ENCODE assay signal across 13 mouse cellular contexts in the genomic region with DNA sequence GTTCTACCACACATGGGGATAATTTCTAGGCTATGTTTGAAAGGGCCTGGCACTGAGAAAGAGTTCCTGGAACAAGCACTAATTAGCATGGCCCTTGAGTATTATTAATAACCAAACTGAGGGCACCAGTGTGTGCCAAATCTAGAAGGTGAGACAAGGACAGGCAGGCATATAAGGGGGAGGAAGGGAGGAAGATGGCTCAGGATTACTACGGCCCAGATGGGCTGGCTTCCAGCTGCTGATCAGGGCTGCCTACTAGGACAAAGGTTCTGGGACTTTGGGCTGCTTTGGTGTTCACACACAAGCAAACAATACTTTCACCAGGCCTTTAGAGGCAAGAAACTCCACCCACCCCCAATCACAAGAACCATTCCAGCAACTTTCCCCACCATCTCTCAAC. TPM values are rescaled to one million over a fixed set of nuclear protein-coding genes. Genes with fewer than 3 reads are reported as not detected.
DNase-seq lines count a peak whose midpoint lies in the region; ATAC-seq and TF ChIP-seq lines count a peak whose summit lies in the region.
"Had no signal": no experiment of that assay in that cellular context is flagged by ENCODE, and none has a peak within 500 bp of the region (broad histone marks: within the 10 kb centered on the region; RNA-seq: fewer than 3 reads in every experiment).

No protein-coding gene starts in this region.

- no peak for TF ChIP-seq CTCF in heart, adult 2 months (IDR thresholded peaks at IDR 0.05)
- TF ChIP-seq CTCF in liver, postnatal 0 days (IDR thresholded peaks at IDR 0.05; ENCODE audit: low read depth), result no peak

- H3K9ac ChIP-seq in heart, adult 2 months (ENCODE audit: low read depth, low read length), result no peak overlapping the region
- no peak overlapping the region for H3K9ac ChIP-seq in liver, postnatal 0 days (replicated peaks)
- H3K9ac ChIP-seq: liver, embryonic 13.5 days had no signal

- no peak overlapping the region for H3K4me2 ChIP-seq in liver, postnatal 0 days (ENCODE audit: low read depth, low read length)
- H3K4me2 ChIP-seq: liver, embryonic 13.5 days had no signal

- peak overlapping the region; percentile 48 for H3K27ac ChIP-seq in heart, adult 2 months
- no peak overlapping the region for H3K27ac ChIP-seq in liver, postnatal 0 days (ENCODE audit: low read depth)
- H3K27ac ChIP-seq: forebrain, embryonic 10.5 days; liver, embryonic 13.5 days had no signal

- intact Hi-C loops in heart, adult 2 months (cut with DNase I), result no loop called here
- intact Hi-C loops in heart, postnatal 25 days (cut with DNase I), result no loop called here

- H3K9me3 ChIP-seq in liver, postnatal 0 days (ENCODE audit: low read length), result no peaks in the 10 kb centered on the region
- H3K9me3 ChIP-seq: forebrain, embryonic 10.5 days; liver, embryonic 13.5 days had no signal

- H3K79me2 ChIP-seq in heart, adult 2 months (replicated peaks; ENCODE audit: control insufficient read depth, insufficient read depth, low read length), result no peaks in the 10 kb centered on the region

- WGBS in heart, adult 2 months, result 43% methylated on average over 1 of the region's 1 CpGs
- 56% methylated on average over 1 of the region's 1 CpGs for WGBS in liver, postnatal 0 days (ENCODE audit: insufficient replicate concordance)

- peak; percentile 62; the same call in 1 of the 2 replicates for ATAC-seq in liver, postnatal 0 days
- ATAC-seq in megakaryocyte-erythroid progenitor cell, adult 5-6 weeks (replicated peaks; ENCODE audit: low FRiP score, low TSS enrichment, poor library complexity, severe bottlenecking), result no peak

- H3K4me3 ChIP-seq in heart, adult 2 months, result no peak overlapping the region
- H3K4me3 ChIP-seq in liver, postnatal 0 days (ENCODE audit: low read depth, low read length), result no peak overlapping the region
- H3K4me3 ChIP-seq: forebrain, embryonic 10.5 days; liver, embryonic 13.5 days had no signal

- no peaks in the 10 kb centered on the region for H3K27me3 ChIP-seq in heart, adult 2 months (ENCODE audit: control insufficient read depth, insufficient read depth, low read length)
- peaks cover 2% of the 10 kb centered on the region; the same call in 1 of the 2 replicates for H3K27me3 ChIP-seq in liver, postnatal 0 days (ENCODE audit: insufficient read depth, low read length)

- H3K4me1 ChIP-seq in heart, adult 2 months (ENCODE audit: control insufficient read depth, insufficient read depth, low read length), result no peaks in the 10 kb centered on the region
- no peaks in the 10 kb centered on the region for H3K4me1 ChIP-seq in liver, postnatal 0 days (ENCODE audit: insufficient read depth)
- H3K4me1 ChIP-seq: forebrain, embryonic 10.5 days; liver, embryonic 13.5 days had no signal

- TF ChIP-seq EP300 in heart, adult 2 months (IDR thresholded peaks at IDR 0.05; ENCODE audit: insufficient read depth, low read depth, low read length), result no peak
- no peak for TF ChIP-seq EP300 in liver, postnatal 0 days (IDR thresholded peaks at IDR 0.05; ENCODE audit: low read depth)

- TF ChIP-seq POLR2A in heart, adult 2 months (IDR thresholded peaks at IDR 0.05; ENCODE audit: insufficient read depth, low read depth, low read length), result no peak

- no peaks in the 10 kb centered on the region for H3K36me3 ChIP-seq in heart, adult 2 months (ENCODE audit: control insufficient read depth, insufficient read depth, low read length)
- H3K36me3 ChIP-seq in liver, postnatal 0 days (replicated peaks; ENCODE audit: insufficient read depth, low read length), result no peaks in the 10 kb centered on the region
- H3K36me3 ChIP-seq: forebrain, embryonic 10.5 days; liver, embryonic 13.5 days had no signal

- DNase-seq in adrenal gland, adult 2 months, result peak; percentile 26
- DNase-seq in adrenal gland, adult 8-10 months, result no peak
- peak; percentile 34 to 52 for DNase-seq in heart, adult 2 months
- DNase-seq in heart, postnatal 25 days (ENCODE audit: low spot score), result no peak
- DNase-seq in liver, postnatal 0 days, result peak; percentile 16
- no peak for DNase-seq in liver
- peak; percentile 36 to 64 for DNase-seq in kidney, postnatal 36 days
- DNase-seq: layer of hippocampus, postnatal 36 days; left cerebral cortex, postnatal 4 days; liver, embryonic 13.5 days; spleen, adult 18-20 months had no signal

RNA-seq across cellular contexts. Expression of gene Mtm1, which starts 24.2 kb away (rescaled TPM):
- 10 to 100 TPM; 16.6 to 17.4 TPM for total RNA-seq in adrenal gland, adult 2 months (2021)
- 1.0 and 1.6 TPM in 2 replicates for polyA plus RNA-seq in adrenal gland, adult 2 months (2012; rRNA removed)
- total RNA-seq in adrenal gland, adult 8-10 months (2022), result 10 to 100 TPM; 19.9 to 31.3 (median 22.2) TPM
- total RNA-seq in heart, adult 2 months (2021), result 10 to 100 TPM; 15.6 to 18.9 TPM
- 5.0 and 10.7 TPM in 2 replicates for polyA plus RNA-seq in heart, adult 2 months (2012; rRNA removed)
- 10 to 100 TPM; 18.7 to 18.9 TPM for total RNA-seq in heart, postnatal 25 days (2021)
- polyA plus RNA-seq in liver, postnatal 0 days (2015; fragmentation: Nextera tagmentation; extraction: Ambion mirVana), result 6.0 and 6.8 TPM in 2 replicates
- total RNA-seq in megakaryocyte-erythroid progenitor cell, adult 5-6 weeks (2014; fragmentation: Nextera tagmentation), result 4.3 and 5.1 TPM in 2 replicates
- total RNA-seq in megakaryocyte-erythroid progenitor cell, adult 5-6 weeks (2017), result 10.8 and 12.0 TPM in 2 replicates

Comparison
In these comparisons a context has a peak if more than half of its experiments do, and no peak if none do; other contexts are left out.
1. DNase-seq: peak in adrenal gland, adult 2 months (single experiment), heart, adult 2 months (2 of 2), liver, postnatal 0 days (single experiment) and kidney, postnatal 36 days (2 of 2); none in adrenal gland, adult 8-10 months (single experiment), heart, postnatal 25 days (single experiment) and liver (single experiment).